Mouse (Mus musculus): ENCODE results near the gene Gm45521. TPM values are rescaled to one million over a fixed set of nuclear protein-coding genes. Genes with fewer than 3 reads are reported as not detected.

The Gm45521 gene
- total and polyA plus RNA-seq, 3 experiments = not detected

GRCm38 (mm10) chr14:7997255-7997696 is 40.2 kb downstream of the Gm45521 start:
- Histone ChIP-seq H3K4me1 (ENCODE audit: insufficient read depth, low read depth, low read length) (no peaks in the 10 kb centered on the region; the same call in 1 of the 2 replicates), H3K4me3 (ENCODE audit: low read depth, low read length) (no peak overlapping the region), H3K9me3 (replicated peaks) (no peaks in the 10 kb centered on the region), H3K36me3 (replicated peaks) (no peaks in the 10 kb centered on the region), H3K27me3 (ENCODE audit: insufficient read depth, low read length) (peaks cover 8% of the 10 kb centered on the region)
- peak; percentile 16 for DNase-seq (ENCODE audit: low spot score)
- TF ChIP-seq CTCF (IDR thresholded peaks at IDR 0.05; ENCODE audit: low read depth, low read length) (peak; percentile 91), GATA2 (IDR thresholded peaks at IDR 0.05; ENCODE audit: borderline replicate concordance, low read depth, low read length) (no peak)
- ATAC-seq (ENCODE audit: extremely low read depth, insufficient number of reproducible peaks, low FRiP score, poor library complexity, severe bottlenecking) = no peak

GRCm38 (mm10) chr14:7999030-7999429 is 41.9 kb downstream of the Gm45521 start:
- TF ChIP-seq GATA1 (IDR thresholded peaks at IDR 0.05; ENCODE audit: borderline replicate concordance, low read length) = no peak
- TF ChIP-seq GATA2 (IDR thresholded peaks at IDR 0.05; ENCODE audit: borderline replicate concordance, low read depth, low read length) = no peak
- TF ChIP-seq POLR2AphosphoS5 (IDR thresholded peaks at IDR 0.05; ENCODE audit: insufficient replicate concordance, low read depth, low read length) = no peak
- no peak for TF ChIP-seq CTCF (IDR thresholded peaks at IDR 0.05; ENCODE audit: low read depth, low read length)
- no peak for TF ChIP-seq TAL1 (conservative IDR thresholded peaks at IDR 0.05; ENCODE audit: low read depth, low read length)
- no peaks in the 10 kb centered on the region for H3K9me3 ChIP-seq (replicated peaks)
- H3K36me3 ChIP-seq (replicated peaks) = no peaks in the 10 kb centered on the region
- H3K4me3 ChIP-seq (ENCODE audit: low read depth, low read length) = no peak overlapping the region
- H3K4me1 ChIP-seq (ENCODE audit: insufficient read depth, low read depth, low read length) = no peaks in the 10 kb centered on the region; the same call in 1 of the 2 replicates
- peaks cover 13% of the 10 kb centered on the region for H3K27me3 ChIP-seq (ENCODE audit: insufficient read depth, low read length)
- ATAC-seq (ENCODE audit: extremely low read depth, insufficient number of reproducible peaks, low FRiP score, poor library complexity, severe bottlenecking) (no peak), DNase-seq (ENCODE audit: low spot score) (no peak)

GRCm38 (mm10) chr14:7999435-7999834 is 42.3 kb downstream of the Gm45521 start:
- Histone ChIP-seq H3K4me1 (ENCODE audit: insufficient read depth, low read depth, low read length) (no peaks in the 10 kb centered on the region; the same call in 1 of the 2 replicates), H3K27me3 (ENCODE audit: insufficient read depth, low read length) (peaks cover 13% of the 10 kb centered on the region), H3K36me3 (replicated peaks) (no peaks in the 10 kb centered on the region), H3K4me3 (ENCODE audit: low read depth, low read length) (no peak overlapping the region), H3K9me3 (replicated peaks) (no peaks in the 10 kb centered on the region)
- TF ChIP-seq GATA2 (IDR thresholded peaks at IDR 0.05; ENCODE audit: borderline replicate concordance, low read depth, low read length) (no peak), GATA1 (IDR thresholded peaks at IDR 0.05; ENCODE audit: borderline replicate concordance, low read length) (no peak), TAL1 (conservative IDR thresholded peaks at IDR 0.05; ENCODE audit: low read depth, low read length) (no peak), POLR2AphosphoS5 (IDR thresholded peaks at IDR 0.05; ENCODE audit: insufficient replicate concordance, low read depth, low read length) (no peak), CTCF (IDR thresholded peaks at IDR 0.05; ENCODE audit: low read depth, low read length) (no peak)
- no peak for ATAC-seq (ENCODE audit: extremely low read depth, insufficient number of reproducible peaks, low FRiP score, poor library complexity, severe bottlenecking)
- no peak for DNase-seq (ENCODE audit: low spot score)

- no peak for ATAC-seq (ENCODE audit: extremely low read depth, insufficient number of reproducible peaks, low FRiP score, poor library complexity, severe bottlenecking)
- Histone ChIP-seq H3K4me3 (ENCODE audit: low read depth, low read length) (no peak overlapping the region), H3K27me3 (ENCODE audit: insufficient read depth, low read length) (peaks cover 13% of the 10 kb centered on the region), H3K36me3 (replicated peaks) (no peaks in the 10 kb centered on the region), H3K4me1 (ENCODE audit: insufficient read depth, low read depth, low read length) (no peaks in the 10 kb centered on the region; the same call in 1 of the 2 replicates), H3K9me3 (replicated peaks) (no peaks in the 10 kb centered on the region)
- DNase-seq (ENCODE audit: low spot score) = no peak
- TF ChIP-seq POLR2AphosphoS5 (IDR thresholded peaks at IDR 0.05; ENCODE audit: insufficient replicate concordance, low read depth, low read length) (no peak), GATA2 (IDR thresholded peaks at IDR 0.05; ENCODE audit: borderline replicate concordance, low read depth, low read length) (no peak), TAL1 (conservative IDR thresholded peaks at IDR 0.05; ENCODE audit: low read depth, low read length) (no peak), GATA1 (IDR thresholded peaks at IDR 0.05; ENCODE audit: borderline replicate concordance, low read length) (no peak), CTCF (IDR thresholded peaks at IDR 0.05; ENCODE audit: low read depth, low read length) (no peak)
Observed at GRCm38 (mm10) chr14:8000247-8000646, 43.2 kb downstream of the Gm45521 start.

GRCm38 (mm10) chr14:8000831-8001685 is 44.0 kb downstream of the Gm45521 start:
- ATAC-seq (ENCODE audit: extremely low read depth, insufficient number of reproducible peaks, low FRiP score, poor library complexity, severe bottlenecking) = no peak
- Histone ChIP-seq H3K4me1 (ENCODE audit: insufficient read depth, low read depth, low read length) (no peaks in the 10 kb centered on the region; the same call in 1 of the 2 replicates), H3K4me3 (ENCODE audit: low read depth, low read length) (no peak overlapping the region), H3K36me3 (replicated peaks) (no peaks in the 10 kb centered on the region), H3K27me3 (ENCODE audit: insufficient read depth, low read length) (peaks cover 13% of the 10 kb centered on the region), H3K9me3 (replicated peaks) (no peaks in the 10 kb centered on the region)
- no peak for DNase-seq (ENCODE audit: low spot score)
- TF ChIP-seq CTCF (IDR thresholded peaks at IDR 0.05; ENCODE audit: low read depth, low read length) (no peak), GATA1 (IDR thresholded peaks at IDR 0.05; ENCODE audit: borderline replicate concordance, low read length) (no peak), POLR2AphosphoS5 (IDR thresholded peaks at IDR 0.05; ENCODE audit: insufficient replicate concordance, low read depth, low read length) (no peak), GATA2 (IDR thresholded peaks at IDR 0.05; ENCODE audit: borderline replicate concordance, low read depth, low read length) (no peak), TAL1 (conservative IDR thresholded peaks at IDR 0.05; ENCODE audit: low read depth, low read length) (no peak)

- TF ChIP-seq CTCF (IDR thresholded peaks at IDR 0.05; ENCODE audit: low read depth, low read length) (no peak), TAL1 (conservative IDR thresholded peaks at IDR 0.05; ENCODE audit: low read depth, low read length) (no peak), POLR2AphosphoS5 (IDR thresholded peaks at IDR 0.05; ENCODE audit: insufficient replicate concordance, low read depth, low read length) (no peak), GATA1 (IDR thresholded peaks at IDR 0.05; ENCODE audit: borderline replicate concordance, low read length) (no peak), GATA2 (IDR thresholded peaks at IDR 0.05; ENCODE audit: borderline replicate concordance, low read depth, low read length) (no peak)
- Histone ChIP-seq H3K27me3 (ENCODE audit: insufficient read depth, low read length) (peaks cover 13% of the 10 kb centered on the region), H3K36me3 (replicated peaks) (no peaks in the 10 kb centered on the region), H3K9me3 (replicated peaks) (no peaks in the 10 kb centered on the region), H3K4me3 (ENCODE audit: low read depth, low read length) (no peak within 1 kb of the TSS), H3K4me1 (ENCODE audit: insufficient read depth, low read depth, low read length) (no peaks in the 10 kb centered on the region; the same call in 1 of the 2 replicates)
- DNase-seq (ENCODE audit: low spot score) (no peak), ATAC-seq (ENCODE audit: extremely low read depth, insufficient number of reproducible peaks, low FRiP score, poor library complexity, severe bottlenecking) (no peak)
Observed at GRCm38 (mm10) chr14:8002432-8003092, 45.5 kb downstream of the Gm45521 start, which contains the start of gene Abhd6. Gene Abhd6 (plus strand): TSS chr14:8002902.

Measured in G1E (cell line).